Mouse (Mus musculus) kidney, adult 2 months (tissue): ENCODE results near the gene Slit3. TPM values are rescaled to one million over a fixed set of nuclear protein-coding genes. Genes with fewer than 3 reads are reported as not detected.

ENCODE experiments used
- DNase-seq: peaks from one replicate; pipeline ENCODE4 v3.0.0; 2021
- H3K27ac ChIP-seq: fragments of 200-500 bp; 2 replicates; pipeline ENCODE4 v1.5.1; 2012; ENCODE audit warnings: low read depth, low read length, control low read depth, inconsistent platforms; ENCODE audit not compliant: insufficient read depth
- H3K27me3 ChIP-seq: fragments of 200-500 bp; replicated peaks from 2 replicates; pipeline ENCODE4 v1.6.1; 2012; ENCODE audit warnings: mild to moderate bottlenecking, moderate library complexity, low read length, inconsistent platforms; ENCODE audit not compliant: control insufficient read depth, insufficient read depth
- H3K36me3 ChIP-seq: fragments of 200-500 bp; 2 replicates; pipeline ENCODE4 v1.6.1; 2012; ENCODE audit warnings: mild to moderate bottlenecking, moderate library complexity, low read length, inconsistent platforms; ENCODE audit not compliant: control insufficient read depth, insufficient read depth
- H3K4me1 ChIP-seq: fragments of 200-500 bp; 2 replicates; pipeline ENCODE4 v1.6.1; 2011; ENCODE audit warnings: low read length; ENCODE audit not compliant: control insufficient read depth, insufficient read depth
- H3K4me3 ChIP-seq: fragments of 200-500 bp; 2 replicates; pipeline ENCODE4 v1.5.1; 2011; ENCODE audit warnings: mild to moderate bottlenecking, low read depth, low read length, control low read depth; ENCODE audit not compliant: insufficient read depth
- CTCF ChIP-seq: fragments of 200-500 bp; conservative IDR thresholded peaks from 2 replicates; pipeline ENCODE4 v1.5.1; 2011; ENCODE audit warnings: low read depth, mild to moderate bottlenecking, control low read depth, low read length, moderate library complexity, mixed read lengths; ENCODE audit not compliant: insufficient read depth, insufficient read length
- POLR2A ChIP-seq: fragments of 200-500 bp; IDR thresholded peaks from one replicate; pipeline ENCODE4 v1.6.1; 2011; ENCODE audit warnings: low read depth, low read length, control low read depth
- WGBS: fragments of 180-500 bp; shearing (Covaris S2); methylation state at CpG from one replicate; pipeline ENCODE4 v1.1.7; 2018; 5-methylcytosine and 5-hydroxymethylcytosine counted together
- polyA plus RNA-seq: library from polyadenylated mRNA; depleted of rRNA; stranded (reverse); fragments of >200 nt; gene quantifications from 2 replicates; pipeline ENCODE4 v1.2.3, GENCODE M21; 2012

The Slit3 gene
- polyA plus RNA-seq, 1 experiment, result 8.4 TPM

DNA sequence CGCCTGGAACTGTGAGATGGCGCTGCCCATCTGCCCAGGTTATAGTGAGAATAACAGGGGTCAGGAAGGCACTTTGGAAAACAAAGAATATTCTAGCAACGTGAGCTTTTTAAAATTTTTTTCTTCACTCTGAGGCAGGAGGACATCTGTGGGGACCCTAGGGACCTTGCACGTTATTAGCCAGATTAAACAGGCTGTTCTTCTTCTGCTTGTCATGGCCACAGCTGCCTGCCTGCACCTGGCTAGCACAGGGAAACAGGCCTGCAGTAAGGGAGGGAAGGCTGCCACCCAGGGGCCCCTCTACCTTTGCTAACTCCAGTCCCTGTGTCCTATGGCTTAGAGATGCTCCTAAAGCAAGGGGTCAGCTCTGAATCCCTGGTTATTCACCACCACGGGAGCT is 487.8 kb downstream of the Slit3 start:
- Histone ChIP-seq H3K27ac (no peak overlapping the region), H3K36me3 (no peaks in the 10 kb centered on the region), H3K27me3 (no peaks in the 10 kb centered on the region), H3K4me1 (no peaks in the 10 kb centered on the region), H3K4me3 (no peak overlapping the region)
- 74% methylated on average over 5 of the region's 5 CpGs for WGBS
- TF ChIP-seq POLR2A (no peak), CTCF (no peak)
- no peak for DNase-seq

- DNase-seq, result no peak
- no peaks in the 10 kb centered on the region for H3K27me3 ChIP-seq
- H3K36me3 ChIP-seq, result no peaks in the 10 kb centered on the region
- 58% methylated on average over 13 of the region's 13 CpGs for WGBS
- no peak for TF ChIP-seq CTCF
- TF ChIP-seq POLR2A, result no peak
- H3K4me1 ChIP-seq, result no peaks in the 10 kb centered on the region
- no peak overlapping the region for H3K27ac ChIP-seq
- H3K4me3 ChIP-seq, result no peak overlapping the region
These were observed 491.4 kb downstream of the Slit3 start for GRCm38 (mm10) chr11:35612262-35612896.

DNA sequence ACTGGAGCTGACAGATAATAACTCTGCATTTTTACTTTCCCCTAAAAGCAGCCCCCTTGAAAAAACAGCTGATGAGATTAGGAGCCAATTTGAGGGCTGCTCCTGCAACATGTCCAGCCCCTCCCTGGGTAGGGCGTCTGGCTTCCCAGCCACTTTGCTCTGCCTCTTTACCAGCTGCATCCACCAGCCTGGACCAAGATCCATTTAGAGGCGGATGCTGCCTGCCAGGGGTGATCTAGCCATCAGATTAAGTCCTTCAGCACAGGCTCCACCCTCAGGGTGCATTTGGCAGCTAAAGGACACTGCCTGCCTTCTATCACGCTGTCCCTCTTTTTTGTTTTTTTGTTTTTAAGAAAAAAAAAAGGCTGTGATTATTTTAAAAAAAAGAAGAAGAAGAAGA is 493.5 kb downstream of the Slit3 start:
- H3K36me3 ChIP-seq, result no peaks in the 10 kb centered on the region
- no peak for DNase-seq
- TF ChIP-seq CTCF (no peak), POLR2A (no peak)
- no peak overlapping the region for H3K4me3 ChIP-seq
- no peaks in the 10 kb centered on the region for H3K4me1 ChIP-seq
- WGBS, result 72% methylated on average over 3 of the region's 3 CpGs
- H3K27me3 ChIP-seq, result no peaks in the 10 kb centered on the region
- H3K27ac ChIP-seq, result no peak overlapping the region

GRCm38 (mm10) chr11:35619421-35619820 is 498.4 kb downstream of the Slit3 start:
- Histone ChIP-seq H3K27ac (no peak overlapping the region), H3K36me3 (no peaks in the 10 kb centered on the region), H3K4me1 (no peaks in the 10 kb centered on the region), H3K27me3 (no peaks in the 10 kb centered on the region), H3K4me3 (no peak overlapping the region)
- DNase-seq, result no peak
- 79% methylated on average over 14 of the region's 14 CpGs for WGBS
- no peak for TF ChIP-seq CTCF
- TF ChIP-seq POLR2A, result no peak

- no peaks in the 10 kb centered on the region for H3K36me3 ChIP-seq
- no peak overlapping the region for H3K27ac ChIP-seq
- no peak for DNase-seq
- WGBS, result 91% methylated on average over 3 of the region's 3 CpGs
- TF ChIP-seq CTCF (no peak), POLR2A (no peak)
- H3K27me3 ChIP-seq, result no peaks in the 10 kb centered on the region
- no peak overlapping the region for H3K4me3 ChIP-seq
- no peaks in the 10 kb centered on the region for H3K4me1 ChIP-seq
These were observed 501.7 kb downstream of the Slit3 start for GRCm38 (mm10) chr11:35622736-35623135.

DNA sequence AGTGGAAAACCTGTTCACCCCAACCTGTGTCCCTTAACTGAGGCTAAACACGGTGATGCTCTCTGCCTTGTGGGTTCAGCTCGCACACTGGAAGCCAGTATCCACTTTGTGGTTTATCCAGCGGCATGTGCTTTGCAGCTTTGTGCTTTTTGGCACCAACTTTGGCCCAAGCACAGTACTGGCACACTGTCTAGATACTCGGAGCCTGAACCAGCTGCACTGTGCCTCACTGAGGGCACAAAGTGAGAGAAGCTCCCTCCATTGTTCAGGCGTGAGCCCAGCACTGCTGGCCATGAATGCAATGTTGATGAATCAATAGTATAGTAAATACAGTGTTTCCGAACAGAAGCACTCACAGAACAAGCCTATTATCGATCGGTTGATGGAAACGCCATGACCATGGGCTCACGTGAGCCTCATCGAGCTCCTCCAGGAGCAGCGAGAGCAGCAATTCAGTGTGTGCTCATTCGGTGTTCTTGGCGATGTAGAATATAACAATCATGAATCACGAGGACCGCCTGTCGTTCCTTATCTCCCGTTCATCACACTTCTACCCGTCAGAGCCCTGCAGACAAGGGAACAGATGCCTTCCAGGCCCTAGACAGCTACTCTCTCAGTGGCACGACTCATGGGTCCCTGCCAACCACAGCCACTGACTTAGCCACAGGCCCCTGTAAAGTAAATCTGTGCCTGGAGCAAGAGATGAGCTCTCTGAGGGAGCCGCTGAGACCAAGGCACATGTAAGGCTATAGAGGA is 503.7 kb downstream of the Slit3 start:
- TF ChIP-seq POLR2A (no peak), CTCF (no peak)
- WGBS, result 93% methylated on average over 21 of the region's 21 CpGs
- H3K4me1 ChIP-seq, result no peaks in the 10 kb centered on the region
- no peaks in the 10 kb centered on the region for H3K36me3 ChIP-seq
- H3K27ac ChIP-seq, result no peak overlapping the region
- H3K27me3 ChIP-seq, result no peaks in the 10 kb centered on the region
- DNase-seq, result no peak
- no peak overlapping the region for H3K4me3 ChIP-seq

- Histone ChIP-seq H3K36me3 (no peaks in the 10 kb centered on the region), H3K4me1 (no peaks in the 10 kb centered on the region), H3K4me3 (no peak overlapping the region), H3K27ac (no peak overlapping the region), H3K27me3 (no peaks in the 10 kb centered on the region)
- TF ChIP-seq CTCF (no peak), POLR2A (no peak)
- DNase-seq, result no peak
- WGBS, result 54% methylated on average over 6 of the region's 6 CpGs
These were observed 504.6 kb downstream of the Slit3 start for GRCm38 (mm10) chr11:35625576-35625975.
